ENCODE assay signal across 14 mouse cellular contexts in genomic region chr2:31026642-31027041, GRCm38 (mm10). TPM values are rescaled to one million over a fixed set of nuclear protein-coding genes. Genes with fewer than 3 reads are reported as not detected.
DNase-seq lines count a peak whose midpoint lies in the region; ATAC-seq and TF ChIP-seq lines count a peak whose summit lies in the region.
"Had no signal": no experiment of that assay in that cellular context is flagged by ENCODE, and none has a peak within 500 bp of the region (broad histone marks: within the 10 kb centered on the region; RNA-seq: fewer than 3 reads in every experiment).

No protein-coding gene starts in this region.

- 26% methylated on average over 8 of the region's 8 CpGs for WGBS in heart, postnatal 0 days
- 52% methylated on average over 8 of the region's 8 CpGs for WGBS in stomach, embryonic 15.5 days

- no peak for TF ChIP-seq CTCF in heart, postnatal 0 days (IDR thresholded peaks at IDR 0.05; ENCODE audit: low read depth)

- ATAC-seq in heart, postnatal 0 days (ENCODE audit: insufficient read depth, low read depth): peak; percentile 34; the same call in 1 of the 2 replicates
- no peak for ATAC-seq in stomach, embryonic 15.5 days (ENCODE audit: insufficient read depth, low FRiP score, low read depth)
- ATAC-seq: hindbrain, embryonic 16.5 days had no signal

- H3K4me3 ChIP-seq in heart, postnatal 0 days (ENCODE audit: low read depth, low read length): no peak overlapping the region
- H3K4me3 ChIP-seq in stomach, embryonic 15.5 days (replicated peaks): no peak overlapping the region
- H3K4me3 ChIP-seq: midbrain, embryonic 10.5 days had no signal

- peaks cover 49% of the 10 kb centered on the region for H3K36me3 ChIP-seq in heart, postnatal 0 days (replicated peaks; ENCODE audit: control insufficient read depth, insufficient read depth, low read length)
- peaks cover 15% of the 10 kb centered on the region; the same call in 1 of the 2 replicates for H3K36me3 ChIP-seq in stomach, embryonic 15.5 days

- no peaks in the 10 kb centered on the region for H3K27me3 ChIP-seq in heart, postnatal 0 days (ENCODE audit: control insufficient read depth, insufficient read depth, low read length)
- H3K27me3 ChIP-seq in stomach, embryonic 15.5 days (replicated peaks): no peaks in the 10 kb centered on the region

- no peaks in the 10 kb centered on the region for H3K9me3 ChIP-seq in heart, postnatal 0 days (replicated peaks; ENCODE audit: control insufficient read depth, low read length)
- no peaks in the 10 kb centered on the region for H3K9me3 ChIP-seq in stomach, embryonic 15.5 days
- H3K9me3 ChIP-seq: midbrain, embryonic 10.5 days had no signal

- DNase-seq in adrenal gland, postnatal 10 days: peak; percentile 26
- DNase-seq in adrenal gland, postnatal 4 days (ENCODE audit: low spot score in 2 of 2): no peak
- peak; percentile 24 for DNase-seq in heart, postnatal 0 days (ENCODE audit: low spot score)
- DNase-seq in heart, postnatal 4 days: no peak
- DNase-seq in Muller cell, postnatal 12 days (ENCODE audit: inconsistent ontology term): peak; percentile 59
- no peak for DNase-seq in left cerebral cortex, adult 8-10 months (ENCODE audit: low spot score in 2 of 2)
- DNase-seq in testis, postnatal 14 days (ENCODE audit: low spot score): no peak
- DNase-seq: cerebellum, adult 9-10 months; embryo, embryonic 11 days; lung, postnatal 14 days had no signal

- H3K4me2 ChIP-seq in heart, postnatal 0 days (ENCODE audit: low read depth, low read length): no peak overlapping the region
- no peak overlapping the region for H3K4me2 ChIP-seq in stomach, embryonic 15.5 days

- H3K9ac ChIP-seq in heart, postnatal 0 days (replicated peaks; ENCODE audit: low read depth, low read length): no peak overlapping the region
- no peak overlapping the region for H3K9ac ChIP-seq in stomach, embryonic 15.5 days
- H3K9ac ChIP-seq: liver, embryonic 14.5 days had no signal

- no peaks in the 10 kb centered on the region for H3K4me1 ChIP-seq in heart, postnatal 0 days (ENCODE audit: control insufficient read depth, insufficient read depth)
- no peaks in the 10 kb centered on the region for H3K4me1 ChIP-seq in stomach, embryonic 15.5 days

- H3K27ac ChIP-seq in heart, postnatal 0 days (ENCODE audit: low read depth): peak overlapping the region; percentile 64
- H3K27ac ChIP-seq in stomach, embryonic 15.5 days: peak overlapping the region; percentile 52; the same call in 1 of the 2 replicates
- H3K27ac ChIP-seq: liver, embryonic 14.5 days; midbrain, embryonic 10.5 days had no signal

- no peak for TF ChIP-seq EP300 in heart, postnatal 0 days (IDR thresholded peaks at IDR 0.05; ENCODE audit: low read depth)

RNA-seq across cellular contexts. Expression of gene Usp20, which starts 44.6 kb away (rescaled TPM):
- total RNA-seq in adrenal gland, postnatal 10 days (2021): 10 to 100 TPM; 17.6 to 22.5 TPM
- 10 to 100 TPM; 30.7 to 31.5 TPM for total RNA-seq in adrenal gland, postnatal 4 days (2021)
- total RNA-seq in heart, postnatal 0 days (2014; rRNA removed; ENCODE audit: low replicate concordance): 78.4 and 81.7 TPM in 2 replicates
- polyA plus RNA-seq in heart, postnatal 0 days (2015; fragmentation: Nextera tagmentation; extraction: Ambion mirVana): 27.6 and 31.2 TPM in 2 replicates
- total RNA-seq in heart, postnatal 4 days (2021): 10 to 100 TPM; 58.5 to 69.1 TPM
- 17.4 and 19.0 TPM in 2 replicates for polyA plus RNA-seq in stomach, embryonic 15.5 days (2015; fragmentation: Nextera tagmentation; extraction: Ambion mirVana)
- total RNA-seq in left cerebral cortex, adult 8-10 months (2022): 10 to 100 TPM; 73.0 to 84.0 (median 79.6) TPM

RNA-seq across cellular contexts. Expression of gene BC005624, which starts 44.6 kb away (rescaled TPM):
- total RNA-seq in adrenal gland, postnatal 10 days (2021): 10 to 100 TPM; 26.4 to 30.1 TPM
- 10 to 100 TPM; 37.3 to 42.8 TPM for total RNA-seq in adrenal gland, postnatal 4 days (2021)
- 7.6 and 13.8 TPM in 2 replicates for total RNA-seq in heart, postnatal 0 days (2014; rRNA removed; ENCODE audit: low replicate concordance)
- 21.1 and 23.7 TPM in 2 replicates for polyA plus RNA-seq in heart, postnatal 0 days (2015; fragmentation: Nextera tagmentation; extraction: Ambion mirVana)
- total RNA-seq in heart, postnatal 4 days (2021): 10 to 100 TPM; 18.1 TPM
- polyA plus RNA-seq in stomach, embryonic 15.5 days (2015; fragmentation: Nextera tagmentation; extraction: Ambion mirVana): 53.8 TPM in 2 replicates
- 10 to 100 TPM; 63.7 to 79.7 (median 70.2) TPM for total RNA-seq in left cerebral cortex, adult 8-10 months (2022)

RNA-seq across cellular contexts. Expression of gene Tor1a, which starts 58.9 kb away (rescaled TPM):
- total RNA-seq in adrenal gland, postnatal 10 days (2021): 10 to 100 TPM; 32.5 to 35.7 TPM
- total RNA-seq in adrenal gland, postnatal 4 days (2021): 10 to 100 TPM; 45.1 to 47.1 TPM
- 27.1 and 43.9 TPM in 2 replicates for total RNA-seq in heart, postnatal 0 days (2014; rRNA removed; ENCODE audit: low replicate concordance)
- polyA plus RNA-seq in heart, postnatal 0 days (2015; fragmentation: Nextera tagmentation; extraction: Ambion mirVana): 32.7 and 35.0 TPM in 2 replicates
- 10 to 100 TPM; 20.5 to 20.6 TPM for total RNA-seq in heart, postnatal 4 days (2021)
- polyA plus RNA-seq in stomach, embryonic 15.5 days (2015; fragmentation: Nextera tagmentation; extraction: Ambion mirVana): 73.9 and 74.5 TPM in 2 replicates
- 10 to 100 TPM; 34.4 to 45.2 (median 37.9) TPM for total RNA-seq in left cerebral cortex, adult 8-10 months (2022)

Comparison
In these comparisons a context has a peak if more than half of its experiments do, and no peak if none do; other contexts are left out.
1. DNase-seq: peak in adrenal gland, postnatal 10 days (single experiment), heart, postnatal 0 days (single experiment) and Muller cell, postnatal 12 days (single experiment); none in adrenal gland, postnatal 4 days (0 of 2), heart, postnatal 4 days (single experiment), left cerebral cortex, adult 8-10 months (0 of 2) and testis, postnatal 14 days (single experiment).